Mouse (Mus musculus) neural tube, embryonic 13.5 days (tissue): ENCODE measurements around the gene Gm47995. TPM values are rescaled to one million over a fixed set of nuclear protein-coding genes. Genes with fewer than 3 reads are reported as not detected.
A peak's percentile ranks its signal among the peaks of the same experiment; 100 is the strongest.
"Not testable (repeated sequence)": the region's sequence is repeated elsewhere in the genome, so short reads cannot be mapped to it uniquely, and the experiment has no call there.

Experiments used
- ATAC-seq: fragments of 200-750 bp; cut with Nextera tagmentation; 2 replicates; pipeline ENCODE4 v1.8.0; 2017; ENCODE audit warnings: low read depth, mild to moderate bottlenecking, moderate TSS enrichment, moderate library complexity
- H3K27ac ChIP-seq: fragments of 300-500 bp; sonication (generic); replicated peaks from 2 replicates; pipeline ENCODE4 v1.5.1; 2015; ENCODE audit warnings: moderate library complexity, mild to moderate bottlenecking, inconsistent platforms
- H3K27me3 ChIP-seq: fragments of 300-500 bp; sonication (generic); 2 replicates; pipeline ENCODE4 v1.6.1; 2015; ENCODE audit warnings: mild to moderate bottlenecking, inconsistent platforms
- H3K36me3 ChIP-seq: fragments of 300-500 bp; sonication (generic); 2 replicates; pipeline ENCODE4 v1.6.1; 2015; ENCODE audit warnings: mild to moderate bottlenecking, inconsistent platforms
- H3K4me1 ChIP-seq: fragments of 300-500 bp; sonication (generic); replicated peaks from 2 replicates; pipeline ENCODE4 v1.6.1; 2015; ENCODE audit warnings: inconsistent platforms
- H3K4me2 ChIP-seq: fragments of 300-500 bp; sonication (generic); 2 replicates; pipeline ENCODE4 v1.6.1; 2015; ENCODE audit warnings: inconsistent platforms, mild to moderate bottlenecking, moderate library complexity
- H3K4me3 ChIP-seq: fragments of 300-500 bp; sonication (generic); 2 replicates; pipeline ENCODE4 v1.5.1; 2015; ENCODE audit warnings: mild to moderate bottlenecking, inconsistent platforms
- H3K9ac ChIP-seq: fragments of 300-500 bp; sonication (generic); 2 replicates; pipeline ENCODE4 v1.6.1; 2015; ENCODE audit warnings: moderate library complexity, mild to moderate bottlenecking, inconsistent platforms
- H3K9me3 ChIP-seq: fragments of 300-500 bp; sonication (generic); 2 replicates; pipeline ENCODE4 v1.6.1; 2016; ENCODE audit warnings: inconsistent platforms
- WGBS: fragments of 180-500 bp; shearing (Covaris S2); methylation state at CpG from one replicate; pipeline ENCODE4 v1.1.7; 2015; 5-methylcytosine and 5-hydroxymethylcytosine counted together
- polyA plus RNA-seq: library from polyadenylated mRNA; unstranded; fragments of >200 nt; fragmentation: Nextera tagmentation; extraction: Ambion mirVana; gene quantifications from 2 replicates; pipeline ENCODE4 v1.2.1, GENCODE M21; 2015

Gene Gm47995
- polyA plus RNA-seq, 1 experiment from 2014 or later, result not detected

DNA sequence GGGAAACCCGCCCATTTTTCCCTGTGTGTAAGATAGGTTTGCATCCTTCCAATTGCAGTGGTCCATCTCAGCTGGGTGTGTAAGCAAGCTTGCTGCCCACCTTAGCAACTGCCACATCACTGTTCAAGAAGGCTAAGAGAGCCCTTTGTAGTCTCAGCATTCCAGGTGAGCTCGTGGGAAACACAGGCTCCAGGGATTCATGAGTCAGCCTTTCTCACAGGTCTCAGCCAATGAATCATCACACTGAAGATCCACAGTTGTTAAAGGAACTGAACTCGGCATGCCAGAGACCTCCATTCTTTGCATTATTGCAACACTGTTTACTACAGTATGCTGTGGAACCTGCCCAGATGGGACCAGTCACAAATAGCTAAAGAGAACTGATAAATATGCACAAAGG is 29.6 kb upstream of the Gm47995 start:
- H3K4me3 ChIP-seq, result no peak overlapping the region
- H3K9ac ChIP-seq, result no peak overlapping the region
- H3K27me3 ChIP-seq, result no peaks in the 10 kb centered on the region
- H3K36me3 ChIP-seq, result no peaks in the 10 kb centered on the region
- no peak overlapping the region for H3K27ac ChIP-seq
- 66% methylated on average over 3 of the region's 3 CpGs for WGBS
- no peak overlapping the region for H3K4me2 ChIP-seq
- peaks cover 30% of the 10 kb centered on the region for H3K4me1 ChIP-seq
- H3K9me3 ChIP-seq, result no peaks in the 10 kb centered on the region
- no peak for ATAC-seq

DNA sequence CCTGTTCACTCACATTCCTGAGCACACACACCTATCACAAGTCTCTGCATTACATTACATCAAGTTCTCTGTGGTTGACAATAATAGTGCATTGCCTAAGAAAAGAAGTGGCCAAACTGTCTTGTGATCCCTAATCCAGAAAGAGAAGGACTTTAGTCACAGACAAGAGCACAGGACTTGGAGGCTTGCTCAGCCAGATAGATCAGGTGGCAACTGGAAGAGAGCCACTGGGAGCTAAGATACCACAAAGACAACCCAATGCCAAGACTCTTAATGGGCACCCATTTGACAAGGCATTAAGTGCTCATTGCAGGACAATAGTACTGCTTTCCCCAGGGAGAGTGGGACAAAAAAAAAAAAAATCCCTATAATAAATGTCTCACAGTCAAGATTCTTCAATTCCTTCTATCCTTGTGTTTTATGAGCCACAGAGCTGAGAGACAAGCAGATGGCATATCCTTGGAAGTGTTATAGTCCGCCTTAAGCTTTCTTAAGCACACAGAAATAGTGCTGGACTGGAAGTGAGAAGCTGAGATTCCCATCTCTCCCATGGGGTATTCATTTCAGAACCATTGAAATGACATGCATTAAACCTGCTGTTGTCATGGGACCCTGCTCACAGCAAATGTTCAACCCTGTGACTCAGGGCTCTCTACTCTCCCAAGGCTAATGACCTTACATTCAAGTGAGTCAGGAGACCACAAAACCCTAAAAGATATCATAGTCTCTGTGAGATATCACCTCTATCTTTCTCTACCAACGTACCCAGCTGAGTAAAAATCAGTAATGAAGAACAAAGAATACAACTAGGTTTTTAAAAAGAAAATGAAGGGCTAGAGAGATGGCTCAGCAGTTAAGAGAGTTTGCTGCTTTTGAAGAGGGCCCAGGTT is 26.4 kb upstream of the Gm47995 start:
- Histone ChIP-seq H3K9ac (no peak overlapping the region), H3K27me3 (no peaks in the 10 kb centered on the region), H3K36me3 (no peaks in the 10 kb centered on the region), H3K4me2 (no peak overlapping the region), H3K4me3 (no peak overlapping the region), H3K4me1 (peaks cover 25% of the 10 kb centered on the region), H3K27ac (no peak overlapping the region), H3K9me3 (no peaks in the 10 kb centered on the region)
- 69% methylated on average over 2 of the region's 2 CpGs for WGBS
- no peak for ATAC-seq

DNA sequence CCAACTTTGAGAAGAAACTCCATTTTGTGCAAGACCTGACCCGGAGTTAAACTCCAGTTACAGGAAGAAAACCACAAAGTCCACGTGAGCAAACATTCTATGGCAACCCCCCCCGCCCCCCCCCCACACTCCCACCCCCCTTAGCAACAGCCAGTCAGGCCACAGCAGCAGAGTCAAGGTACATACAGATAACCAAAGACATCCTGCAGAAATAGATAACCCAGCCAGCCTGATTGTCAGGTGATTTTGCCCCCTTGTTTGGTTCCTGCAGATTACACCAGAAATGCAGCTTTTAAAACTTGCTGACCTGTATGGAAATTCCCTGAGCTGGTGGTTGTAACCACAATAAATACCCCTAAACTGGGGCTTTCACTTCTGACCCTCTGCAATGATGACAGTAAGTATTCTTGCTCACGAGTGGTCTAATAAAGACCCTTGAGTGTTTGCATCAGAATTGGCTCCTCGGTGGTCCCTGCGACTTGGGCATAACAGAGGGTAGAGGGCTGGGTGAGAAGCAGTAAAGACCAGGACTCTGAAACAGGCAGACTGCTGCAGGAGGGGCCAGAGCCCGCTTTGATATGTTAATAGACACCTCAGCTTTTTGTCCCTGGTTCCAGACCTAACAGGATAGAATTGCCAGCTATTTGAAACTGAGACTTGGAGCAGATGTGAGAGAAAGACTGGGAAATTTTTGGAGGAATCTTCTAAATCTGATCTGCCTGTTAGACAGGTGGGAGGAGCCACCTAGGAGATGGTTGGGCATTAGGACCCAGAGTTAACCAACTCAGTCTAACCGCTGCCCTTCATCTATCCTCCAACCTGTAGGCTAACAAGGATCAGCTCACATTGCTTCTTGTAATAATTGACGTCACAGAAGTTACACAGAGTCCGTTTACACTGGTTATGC is 21.0 kb upstream of the Gm47995 start:
- Histone ChIP-seq H3K9me3 (no peaks in the 10 kb centered on the region), H3K27me3 (no peaks in the 10 kb centered on the region), H3K27ac (no peak overlapping the region), H3K9ac (no peak overlapping the region), H3K4me2 (peak overlapping the region; percentile 50), H3K36me3 (no peaks in the 10 kb centered on the region), H3K4me3 (peak overlapping the region; percentile 23), H3K4me1 (peaks cover 12% of the 10 kb centered on the region)
- WGBS, result 1% methylated on average over 10 of the region's 10 CpGs
- peak; percentile 77 for ATAC-seq

DNA sequence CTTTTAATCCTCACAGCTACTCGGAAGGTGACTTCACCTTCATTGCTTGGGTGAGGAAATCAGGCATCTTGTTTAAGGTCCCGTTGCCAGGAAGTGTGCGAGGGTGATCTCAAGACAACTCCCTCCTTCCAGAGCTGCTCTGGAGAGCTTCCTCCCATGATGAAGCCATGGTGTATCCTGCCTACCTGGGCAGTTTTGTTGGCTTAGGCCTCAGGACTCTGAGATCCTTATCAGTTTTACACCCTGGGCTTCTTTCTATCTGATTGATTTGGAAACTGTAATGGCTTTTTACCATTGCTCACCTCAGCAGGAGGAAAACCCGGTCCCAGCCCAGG is 20.3 kb upstream of the Gm47995 start:
- Histone ChIP-seq H3K36me3 (no peaks in the 10 kb centered on the region), H3K27me3 (no peaks in the 10 kb centered on the region), H3K9ac (no peak overlapping the region), H3K9me3 (no peaks in the 10 kb centered on the region), H3K4me2 (peak overlapping the region; percentile 50), H3K27ac (0 out of 2 replicates have a peak overlapping the region, but pooled peaks have one; percentile 1), H3K4me1 (peaks cover 12% of the 10 kb centered on the region), H3K4me3 (peak overlapping the region; percentile 23)
- WGBS, result under 1% methylated on average over 4 of the region's 4 CpGs
- peak; percentile 52; the same call in 1 of the 2 replicates for ATAC-seq

DNA sequence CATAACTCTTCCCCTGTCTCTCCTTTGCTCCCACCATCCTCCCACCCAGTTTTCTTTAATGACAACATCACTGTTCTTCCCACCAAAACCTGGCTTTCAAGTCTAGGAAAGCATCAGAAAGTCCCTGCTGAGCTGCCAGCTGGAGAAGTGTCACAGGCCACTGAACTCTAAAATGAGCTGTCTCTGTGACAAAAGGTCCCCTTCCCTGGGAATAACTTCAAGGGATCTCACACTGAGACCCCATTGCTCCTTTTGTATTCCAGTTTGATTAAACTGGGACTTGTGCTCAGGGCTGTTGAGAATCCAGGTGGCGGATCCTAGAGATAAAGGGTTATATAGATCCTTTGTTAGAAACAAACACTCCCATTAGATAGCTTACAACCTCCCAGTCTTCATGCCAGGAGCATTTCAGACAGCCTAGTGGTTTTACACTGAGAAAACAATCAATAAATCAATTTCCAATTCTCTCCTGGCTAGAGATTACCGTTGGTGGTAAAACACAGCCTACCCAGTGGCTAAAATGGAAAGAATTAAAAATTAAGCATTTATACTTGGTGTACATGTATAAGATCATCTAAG is 19.7 kb upstream of the Gm47995 start:
- no peak overlapping the region for H3K4me2 ChIP-seq
- peak; percentile 72; the same call in 1 of the 2 replicates for ATAC-seq

DNA sequence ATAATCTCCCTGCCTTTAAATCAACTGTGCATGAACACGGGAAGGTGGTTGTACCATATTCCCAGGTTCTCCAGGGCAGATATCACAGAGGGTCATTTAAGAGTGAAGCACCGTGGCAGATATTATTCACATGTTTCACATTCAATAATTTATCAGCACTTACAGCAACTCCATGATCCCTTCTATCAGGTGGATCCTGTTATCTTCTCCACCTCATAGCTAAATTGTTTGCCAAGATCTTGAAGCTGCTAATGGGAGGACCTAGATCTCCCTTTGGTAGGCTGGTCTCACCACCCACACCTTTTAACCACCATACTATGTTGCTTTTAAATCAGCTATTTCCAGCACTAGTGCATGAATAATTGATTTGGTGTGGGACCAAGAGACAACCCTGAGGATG is 18.1 kb upstream of the Gm47995 start:
- H3K4me3 ChIP-seq, result no peak overlapping the region
- no peak overlapping the region for H3K4me2 ChIP-seq
- WGBS, result 88% methylated on average over 2 of the region's 2 CpGs
- H3K9me3 ChIP-seq, result no peaks in the 10 kb centered on the region
- no peak overlapping the region for H3K9ac ChIP-seq
- H3K4me1 ChIP-seq, result peaks cover 12% of the 10 kb centered on the region
- H3K36me3 ChIP-seq, result no peaks in the 10 kb centered on the region
- no peak for ATAC-seq
- H3K27ac ChIP-seq, result no peak overlapping the region
- H3K27me3 ChIP-seq, result no peaks in the 10 kb centered on the region

More for the DNA sequence above, 19.7 kb upstream of the Gm47995 start:
- no peaks in the 10 kb centered on the region for H3K36me3 ChIP-seq
- no peak overlapping the region for H3K27ac ChIP-seq
- H3K27me3 ChIP-seq, result no peaks in the 10 kb centered on the region
- H3K9ac ChIP-seq, result no peak overlapping the region
- peaks cover 12% of the 10 kb centered on the region for H3K4me1 ChIP-seq
- H3K4me3 ChIP-seq, result no peak overlapping the region
- 15% methylated on average over 2 of the region's 2 CpGs for WGBS
- no peaks in the 10 kb centered on the region for H3K9me3 ChIP-seq

DNA sequence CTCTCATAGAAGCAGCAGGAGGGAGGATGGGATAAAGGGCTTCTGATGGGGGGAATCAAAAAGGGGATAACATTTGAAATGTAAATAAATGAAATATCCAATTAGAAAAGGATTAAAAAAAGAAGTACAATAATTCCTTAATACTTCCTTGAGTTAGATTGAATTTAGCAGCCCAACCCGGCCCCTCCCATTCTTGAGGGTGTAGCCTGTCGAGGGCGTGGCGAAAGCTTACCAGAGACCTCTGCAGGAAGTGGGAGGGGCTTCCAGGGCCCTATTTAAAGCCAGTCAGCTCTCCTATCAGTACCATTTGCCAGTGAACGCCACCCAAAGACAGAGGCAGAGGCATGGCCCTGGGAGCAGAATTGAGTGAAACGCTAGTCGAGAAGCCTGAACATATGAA is 16.0 kb upstream of the Gm47995 start, which contains the start of gene Gm47985:
Gene Gm47985 (plus strand): TSS at position 272 of the 400 bp plus-strand sequence.
- H3K4me2 ChIP-seq, H3K4me3 ChIP-seq, ATAC-seq, H3K36me3 ChIP-seq, H3K9me3 ChIP-seq, H3K4me1 ChIP-seq, H3K9ac ChIP-seq, H3K27me3 ChIP-seq, H3K27ac ChIP-seq: not testable (repeated sequence)
- WGBS, result 60% methylated on average over 1 of the region's 7 CpGs

DNA sequence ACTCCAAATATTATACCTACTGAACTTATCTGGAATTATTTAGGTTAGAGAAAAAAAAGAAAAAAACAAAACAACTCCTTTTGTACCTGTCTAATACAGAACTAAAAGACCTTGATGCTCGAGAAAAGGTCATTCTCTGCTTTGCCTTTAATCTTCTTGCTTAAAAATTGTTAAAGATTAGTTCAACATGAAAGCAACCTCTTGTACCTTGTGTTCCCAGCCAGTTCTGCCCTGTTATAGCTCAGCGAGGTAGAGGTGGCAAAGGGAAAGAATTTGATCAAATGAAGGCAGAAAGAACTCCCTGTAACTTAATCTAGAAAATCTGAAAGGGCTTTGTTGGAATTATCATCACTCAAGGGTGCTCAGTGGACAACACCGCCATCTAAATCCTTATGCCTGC is 12.1 kb upstream of the Gm47995 start:
- WGBS, result 87% methylated on average over 3 of the region's 3 CpGs
- not testable (repeated sequence) for H3K4me3 ChIP-seq, H3K9me3 ChIP-seq, H3K27me3 ChIP-seq, H3K36me3 ChIP-seq, H3K4me2 ChIP-seq, ATAC-seq, H3K9ac ChIP-seq, H3K27ac ChIP-seq, H3K4me1 ChIP-seq

DNA sequence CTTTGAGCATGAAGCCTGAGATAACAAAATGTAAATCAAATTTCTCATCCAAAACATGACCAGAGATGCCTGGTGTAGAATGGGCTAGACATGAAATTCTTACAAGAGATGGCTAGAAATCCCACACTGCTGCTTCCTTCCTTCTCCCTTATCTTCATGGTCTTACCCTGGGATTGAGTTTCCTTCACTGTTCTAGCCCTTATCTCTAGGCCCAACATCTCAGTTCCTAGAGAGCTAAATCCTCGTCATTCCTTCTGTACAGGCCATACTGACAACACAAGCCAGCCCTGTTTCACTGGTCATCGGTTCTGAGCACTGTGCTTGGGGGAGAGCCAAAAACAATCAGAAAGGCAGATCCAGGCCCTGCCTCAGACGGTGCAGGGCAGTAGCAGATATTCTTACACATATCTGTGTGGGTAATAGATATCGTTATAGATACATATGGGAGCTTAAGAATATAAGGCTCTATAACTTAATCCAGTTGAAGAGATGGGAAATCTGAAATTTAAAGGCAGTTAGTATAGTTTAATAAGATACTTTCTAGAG is 11.3 kb upstream of the Gm47995 start:
- ATAC-seq, H3K4me3 ChIP-seq, H3K4me2 ChIP-seq, H3K36me3 ChIP-seq, H3K9ac ChIP-seq, H3K4me1 ChIP-seq, H3K27ac ChIP-seq, H3K9me3 ChIP-seq, H3K27me3 ChIP-seq: not testable (repeated sequence)
- 88% methylated on average over 4 of the region's 4 CpGs for WGBS

DNA sequence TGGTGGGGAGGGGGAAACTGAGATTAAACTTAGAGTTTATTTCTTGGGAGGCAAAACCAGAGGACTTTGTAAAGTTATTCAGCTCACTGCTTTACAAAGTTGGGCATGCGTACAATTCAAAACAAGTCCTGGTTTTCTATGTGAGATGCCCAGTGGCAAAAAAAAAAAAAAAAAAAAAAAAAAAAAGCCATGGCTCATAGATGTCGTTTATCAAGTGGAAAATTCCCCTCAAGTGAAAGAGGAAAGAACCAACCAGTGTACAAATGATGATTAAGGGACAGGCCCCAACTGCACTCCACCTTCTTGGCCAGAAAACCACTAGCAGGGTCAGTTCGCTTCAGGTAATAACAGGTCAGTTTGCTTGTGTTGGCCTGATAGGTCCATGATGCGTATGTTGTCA is 9.8 kb upstream of the Gm47995 start:
- H3K4me2 ChIP-seq, result no peak overlapping the region
- H3K36me3 ChIP-seq, result no peaks in the 10 kb centered on the region
- H3K9ac ChIP-seq, result no peak overlapping the region
- no peaks in the 10 kb centered on the region for H3K9me3 ChIP-seq
- H3K27ac ChIP-seq, result no peak overlapping the region
- no peak overlapping the region for H3K4me3 ChIP-seq
- no peaks in the 10 kb centered on the region for H3K27me3 ChIP-seq
- WGBS, result 91% methylated on average over 4 of the region's 4 CpGs
- no peak for ATAC-seq
- H3K4me1 ChIP-seq, result no peaks in the 10 kb centered on the region

DNA sequence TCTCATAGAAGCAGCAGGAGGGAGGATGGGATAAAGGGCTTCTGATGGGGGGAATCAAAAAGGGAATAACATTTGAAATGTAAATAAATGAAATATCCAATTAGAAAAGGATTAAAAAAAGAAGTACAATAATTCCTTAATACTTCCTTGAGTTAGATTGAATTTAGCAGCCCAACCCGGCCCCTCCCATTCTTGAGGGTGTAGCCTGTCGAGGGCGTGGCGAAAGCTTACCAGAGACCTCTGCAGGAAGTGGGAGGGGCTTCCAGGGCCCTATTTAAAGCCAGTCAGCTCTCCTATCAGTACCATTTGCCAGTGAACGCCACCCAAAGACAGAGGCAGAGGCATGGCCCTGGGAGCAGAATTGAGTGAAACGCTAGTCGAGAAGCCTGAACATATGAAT is 6.2 kb upstream of the Gm47995 start, which contains the start of gene Gm8947:
Gene Gm8947 (plus strand): TSS at position 302 of the 400 bp plus-strand sequence.
- not testable (repeated sequence) for H3K9me3 ChIP-seq, H3K36me3 ChIP-seq, H3K27me3 ChIP-seq, H3K9ac ChIP-seq, ATAC-seq, H3K4me2 ChIP-seq, H3K4me1 ChIP-seq, H3K27ac ChIP-seq, H3K4me3 ChIP-seq
- WGBS, result 89% methylated on average over 2 of the region's 7 CpGs

DNA sequence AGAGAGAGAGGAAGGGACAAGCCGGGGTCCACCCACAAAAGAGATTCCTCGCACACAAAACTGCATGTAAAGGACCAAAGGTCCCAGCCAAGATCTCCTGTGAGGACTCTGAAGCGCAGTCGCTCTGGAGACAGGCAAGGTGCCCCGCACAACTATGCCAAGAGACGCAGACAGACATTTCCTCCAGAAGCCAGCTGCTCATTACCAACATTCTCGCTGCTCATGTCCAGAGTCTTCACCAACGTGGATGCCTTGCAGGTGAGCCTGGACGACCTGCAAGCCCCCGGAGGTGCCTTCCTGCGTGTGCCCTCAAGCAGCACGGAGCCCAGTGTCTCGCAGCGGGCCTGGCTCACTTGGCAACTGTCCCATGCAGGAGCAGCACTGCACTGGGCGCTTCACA is 5.5 kb upstream of the Gm47995 start:
- not testable (repeated sequence) for H3K9me3 ChIP-seq, H3K36me3 ChIP-seq, H3K4me3 ChIP-seq, ATAC-seq, H3K4me2 ChIP-seq, H3K27ac ChIP-seq, H3K27me3 ChIP-seq, H3K9ac ChIP-seq, H3K4me1 ChIP-seq
- WGBS, result 94% methylated on average over 15 of the region's 15 CpGs
